Mouse (Mus musculus): Measurements from ENCODE around the gene Sp1. TPM values are rescaled to one million over a fixed set of nuclear protein-coding genes. Genes with fewer than 3 reads are reported as not detected.

Sp1 gene
- polyA plus RNA-seq, 1 experiment = 12.6 TPM

DNA sequence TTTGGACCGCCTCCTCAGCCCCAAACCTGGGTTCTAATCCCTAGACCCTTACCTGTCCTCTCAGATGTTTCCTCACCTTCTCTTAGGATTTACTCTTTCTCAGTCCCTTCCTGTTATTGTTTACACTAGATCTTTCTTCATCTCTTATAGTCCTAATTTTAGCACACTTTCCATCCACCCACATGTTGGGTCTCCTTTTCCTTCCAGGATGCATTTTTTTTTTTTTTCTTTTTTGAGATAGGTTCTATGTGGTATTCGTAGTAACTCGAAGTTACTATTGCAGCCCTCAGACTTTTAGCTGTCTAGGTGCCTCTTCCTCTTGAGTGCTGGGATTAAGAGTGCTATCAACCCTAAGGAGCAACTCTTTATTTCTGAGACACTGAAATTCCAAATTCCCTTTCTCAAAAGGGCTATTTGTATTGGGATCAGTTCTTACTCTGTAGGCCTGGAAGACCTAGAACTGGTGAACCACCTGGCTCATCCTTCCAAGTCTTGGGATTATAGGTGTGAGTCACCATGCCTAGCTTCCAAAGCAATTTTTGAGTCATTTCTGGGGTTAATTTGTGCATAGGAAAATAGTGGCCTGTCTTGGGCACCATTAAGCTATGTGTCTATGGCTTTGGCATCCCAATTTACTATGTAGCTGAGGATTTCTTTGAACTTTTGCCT is 1.1 kb downstream of the Sp1 start:
- TF ChIP-seq CTCF (IDR thresholded peaks at IDR 0.05; ENCODE audit: borderline replicate concordance, insufficient read depth, low read depth, low read length) (no peak), POLR2A (IDR thresholded peaks at IDR 0.05; ENCODE audit: borderline replicate concordance, insufficient read depth, low read length) (no peak)
- no peak overlapping the region; the same call in 1 of the 2 replicates for H3K27ac ChIP-seq (ENCODE audit: insufficient read depth, low read length)
- peak in 1 of 2 experiments; percentile 37 for DNase-seq
- H3K4me1 ChIP-seq (ENCODE audit: control insufficient read depth, insufficient read depth, low read length) = peaks cover 17% of the 10 kb centered on the region
- no peaks in the 10 kb centered on the region for H3K27me3 ChIP-seq (ENCODE audit: control insufficient read depth, insufficient read depth, low read length)
- peak overlapping the region; percentile 67 for H3K4me3 ChIP-seq (replicated peaks; ENCODE audit: insufficient read depth, low read depth, low read length)
- 9% methylated on average over 3 of the region's 3 CpGs for WGBS

DNA sequence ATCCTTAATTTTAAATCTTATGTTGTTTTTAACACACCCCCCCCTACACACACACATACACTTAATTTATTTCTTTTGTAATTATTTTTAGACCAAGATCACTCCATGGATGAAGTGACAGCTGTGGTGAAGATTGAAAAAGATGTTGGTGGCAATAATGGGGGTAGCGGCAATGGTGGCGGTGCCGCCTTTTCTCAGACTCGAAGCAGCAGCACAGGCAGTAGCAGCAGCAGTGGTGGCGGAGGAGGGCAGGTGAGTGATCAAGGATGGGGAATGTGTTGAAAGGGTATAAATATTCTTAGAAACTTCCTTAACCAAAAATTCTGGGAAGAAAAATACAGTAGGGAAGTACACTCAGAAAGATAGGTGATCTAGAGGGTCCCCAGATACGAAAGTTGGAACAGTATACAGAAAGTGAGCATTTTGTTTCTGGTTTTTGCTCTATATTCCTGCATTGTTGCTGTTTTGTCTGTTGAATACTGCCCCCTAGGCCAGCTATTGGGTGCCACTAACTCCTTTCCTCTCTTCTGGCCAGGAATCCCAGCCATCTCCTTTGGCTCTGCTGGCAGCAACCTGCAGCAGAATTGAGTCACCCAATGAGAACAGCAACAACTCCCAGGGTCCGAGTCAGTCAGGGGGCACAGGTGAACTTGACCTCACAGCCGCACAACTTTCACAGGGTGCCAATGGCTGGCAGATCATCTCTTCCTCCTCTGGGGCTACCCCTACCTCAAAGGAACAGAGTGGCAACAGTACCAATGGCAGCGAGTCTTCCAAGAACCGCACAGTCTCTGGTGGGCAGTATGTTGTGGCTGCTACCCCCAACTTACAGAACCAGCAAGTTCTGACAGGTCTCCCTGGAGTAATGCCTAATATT is 2.0 kb downstream of the Sp1 start:
- peaks cover 17% of the 10 kb centered on the region for H3K4me1 ChIP-seq (ENCODE audit: control insufficient read depth, insufficient read depth, low read length)
- no peak for TF ChIP-seq POLR2A (IDR thresholded peaks at IDR 0.05; ENCODE audit: borderline replicate concordance, insufficient read depth, low read length)
- no peak for TF ChIP-seq CTCF (IDR thresholded peaks at IDR 0.05; ENCODE audit: borderline replicate concordance, insufficient read depth, low read depth, low read length)
- WGBS = 86% methylated on average over 10 of the region's 10 CpGs
- H3K27me3 ChIP-seq (ENCODE audit: control insufficient read depth, insufficient read depth, low read length) = no peaks in the 10 kb centered on the region
- DNase-seq = peak in 1 of 2 experiments; percentile 18
- no peak overlapping the region for H3K4me3 ChIP-seq (replicated peaks; ENCODE audit: insufficient read depth, low read depth, low read length)
- no peak overlapping the region for H3K27ac ChIP-seq (ENCODE audit: insufficient read depth, low read length)

DNA sequence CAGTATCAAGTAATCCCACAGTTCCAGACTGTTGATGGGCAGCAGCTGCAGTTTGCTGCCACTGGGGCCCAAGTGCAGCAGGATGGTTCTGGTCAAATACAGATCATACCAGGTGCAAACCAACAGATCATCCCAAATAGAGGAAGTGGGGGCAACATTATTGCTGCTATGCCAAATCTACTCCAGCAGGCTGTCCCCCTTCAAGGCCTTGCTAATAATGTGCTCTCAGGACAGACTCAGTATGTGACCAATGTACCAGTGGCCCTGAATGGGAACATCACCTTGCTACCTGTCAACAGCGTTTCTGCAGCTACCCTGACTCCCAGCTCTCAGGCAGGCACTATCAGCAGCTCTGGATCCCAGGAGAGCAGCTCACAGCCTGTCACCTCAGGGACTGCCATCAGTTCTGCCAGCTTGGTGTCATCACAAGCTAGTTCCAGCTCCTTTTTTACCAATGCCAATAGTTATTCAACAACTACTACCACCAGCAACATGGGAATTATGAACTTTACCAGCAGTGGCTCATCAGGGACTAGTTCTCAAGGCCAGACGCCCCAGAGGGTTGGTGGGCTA is 2.7 kb downstream of the Sp1 start:
- H3K27me3 ChIP-seq (ENCODE audit: control insufficient read depth, insufficient read depth, low read length) = no peaks in the 10 kb centered on the region
- no peak for DNase-seq
- H3K4me1 ChIP-seq (ENCODE audit: control insufficient read depth, insufficient read depth, low read length) = peaks cover 17% of the 10 kb centered on the region
- no peak for TF ChIP-seq CTCF (IDR thresholded peaks at IDR 0.05; ENCODE audit: borderline replicate concordance, insufficient read depth, low read depth, low read length)
- TF ChIP-seq POLR2A (IDR thresholded peaks at IDR 0.05; ENCODE audit: borderline replicate concordance, insufficient read depth, low read length) = no peak
- H3K27ac ChIP-seq (ENCODE audit: insufficient read depth, low read length) = no peak overlapping the region
- 67% methylated on average over 2 of the region's 2 CpGs for whole genome bisulfite sequencing
- no peak overlapping the region for H3K4me3 ChIP-seq (replicated peaks; ENCODE audit: insufficient read depth, low read depth, low read length)

DNA sequence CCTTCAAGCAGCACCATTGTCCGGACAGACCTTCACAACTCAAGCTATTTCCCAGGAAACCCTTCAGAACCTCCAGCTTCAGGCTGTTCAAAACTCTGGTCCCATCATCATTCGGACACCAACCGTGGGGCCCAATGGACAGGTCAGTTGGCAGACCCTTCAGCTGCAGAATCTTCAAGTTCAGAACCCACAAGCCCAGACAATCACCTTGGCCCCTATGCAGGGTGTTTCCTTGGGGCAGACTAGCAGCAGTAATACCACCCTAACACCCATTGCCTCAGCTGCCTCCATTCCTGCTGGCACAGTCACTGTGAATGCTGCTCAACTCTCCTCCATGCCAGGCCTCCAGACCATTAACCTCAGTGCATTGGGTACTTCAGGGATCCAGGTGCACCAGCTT is 3.3 kb downstream of the Sp1 start:
- no peak for DNase-seq
- peaks cover 17% of the 10 kb centered on the region for H3K4me1 ChIP-seq (ENCODE audit: control insufficient read depth, insufficient read depth, low read length)
- TF ChIP-seq POLR2A (IDR thresholded peaks at IDR 0.05; ENCODE audit: borderline replicate concordance, insufficient read depth, low read length) (no peak), CTCF (IDR thresholded peaks at IDR 0.05; ENCODE audit: borderline replicate concordance, insufficient read depth, low read depth, low read length) (no peak)
- H3K27me3 ChIP-seq (ENCODE audit: control insufficient read depth, insufficient read depth, low read length) = no peaks in the 10 kb centered on the region
- H3K4me3 ChIP-seq (replicated peaks; ENCODE audit: insufficient read depth, low read depth, low read length) = no peak overlapping the region
- no peak overlapping the region for H3K27ac ChIP-seq (ENCODE audit: insufficient read depth, low read length)
- 95% methylated on average over 3 of the region's 3 CpGs for WGBS

DNA sequence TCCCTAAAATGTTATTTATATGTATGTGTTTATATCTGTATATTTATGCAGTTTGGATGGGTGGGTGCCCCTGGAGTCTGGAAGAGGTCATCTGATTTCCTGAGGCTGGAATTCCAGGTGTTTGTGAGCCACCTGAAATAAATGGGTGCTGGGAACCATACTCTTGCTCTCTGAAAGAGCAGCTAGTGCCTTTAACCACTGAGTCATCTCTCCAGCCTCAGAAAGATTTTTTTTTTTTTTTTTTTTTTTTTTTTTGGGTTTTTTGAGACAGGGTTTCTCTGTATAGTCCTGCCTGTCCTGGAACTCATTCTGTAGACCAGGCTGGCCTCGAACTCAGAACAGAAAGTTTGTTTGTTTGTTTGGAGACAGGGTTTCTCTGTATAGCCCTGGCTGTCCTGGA is 5.1 kb downstream of the Sp1 start:
- no peaks in the 10 kb centered on the region for H3K27me3 ChIP-seq (ENCODE audit: control insufficient read depth, insufficient read depth, low read length)
- peaks cover 17% of the 10 kb centered on the region for H3K4me1 ChIP-seq (ENCODE audit: control insufficient read depth, insufficient read depth, low read length)
- H3K27ac ChIP-seq (ENCODE audit: insufficient read depth, low read length) = no peak overlapping the region
- TF ChIP-seq CTCF (IDR thresholded peaks at IDR 0.05; ENCODE audit: borderline replicate concordance, insufficient read depth, low read depth, low read length) (no peak), POLR2A (IDR thresholded peaks at IDR 0.05; ENCODE audit: borderline replicate concordance, insufficient read depth, low read length) (no peak)
- H3K4me3 ChIP-seq (replicated peaks; ENCODE audit: insufficient read depth, low read depth, low read length) = no peak overlapping the region
- DNase-seq = no peak
- WGBS = 97% methylated on average over 1 of the region's 1 CpGs

DNA sequence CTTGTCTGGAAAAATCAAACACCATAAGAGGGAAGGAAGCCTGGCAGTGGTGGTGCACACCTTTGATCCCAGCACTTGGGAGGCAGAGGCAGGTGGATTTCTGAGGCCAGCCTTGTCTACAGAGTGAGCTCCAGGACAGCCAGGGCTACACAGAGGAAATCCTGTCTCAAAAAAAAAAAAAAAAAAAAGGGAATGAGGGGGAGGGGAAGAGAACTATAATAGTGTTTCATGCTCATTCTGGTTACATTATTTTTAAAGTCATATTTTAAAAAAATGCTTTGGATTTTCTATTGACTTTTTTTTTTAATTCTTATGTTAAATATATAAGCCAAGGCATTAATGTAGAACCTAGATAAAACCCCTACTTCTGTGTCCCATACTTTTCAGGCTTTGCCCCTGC is 7.7 kb downstream of the Sp1 start:
- DNase-seq = no peak
- Histone ChIP-seq H3K27ac (ENCODE audit: insufficient read depth, low read length) (no peak overlapping the region), H3K4me1 (ENCODE audit: control insufficient read depth, insufficient read depth, low read length) (peaks cover 10% of the 10 kb centered on the region), H3K27me3 (ENCODE audit: control insufficient read depth, insufficient read depth, low read length) (no peaks in the 10 kb centered on the region), H3K4me3 (replicated peaks; ENCODE audit: insufficient read depth, low read depth, low read length) (no peak overlapping the region)
- no peak for TF ChIP-seq POLR2A (IDR thresholded peaks at IDR 0.05; ENCODE audit: borderline replicate concordance, insufficient read depth, low read length)
- TF ChIP-seq CTCF (IDR thresholded peaks at IDR 0.05; ENCODE audit: borderline replicate concordance, insufficient read depth, low read depth, low read length) = no peak

DNA sequence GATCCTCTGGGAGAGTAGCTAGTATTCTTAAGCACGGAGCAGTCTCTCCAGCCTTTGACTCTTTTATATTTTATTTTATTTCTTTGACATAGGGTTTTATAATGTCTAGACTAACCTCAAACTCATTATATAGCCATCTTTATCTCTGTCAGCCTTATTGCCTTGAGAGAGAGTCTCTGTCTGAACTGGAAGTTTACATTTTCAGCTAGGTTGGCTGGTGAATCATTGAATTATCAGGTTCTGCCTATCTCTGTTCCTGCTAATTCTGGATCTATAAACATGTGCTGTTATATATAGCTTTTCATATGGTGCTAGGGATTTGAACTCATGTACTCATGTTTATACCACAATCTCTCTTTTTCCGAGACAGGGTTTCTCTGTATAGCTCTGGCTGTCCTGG is 11.6 kb downstream of the Sp1 start:
- DNase-seq = no peak
- TF ChIP-seq POLR2A (IDR thresholded peaks at IDR 0.05; ENCODE audit: borderline replicate concordance, insufficient read depth, low read length) (no peak), CTCF (IDR thresholded peaks at IDR 0.05; ENCODE audit: borderline replicate concordance, insufficient read depth, low read depth, low read length) (no peak)
- Histone ChIP-seq H3K4me3 (replicated peaks; ENCODE audit: insufficient read depth, low read depth, low read length) (no peak overlapping the region), H3K27me3 (ENCODE audit: control insufficient read depth, insufficient read depth, low read length) (no peaks in the 10 kb centered on the region), H3K27ac (ENCODE audit: insufficient read depth, low read length) (no peak overlapping the region), H3K4me1 (ENCODE audit: control insufficient read depth, insufficient read depth, low read length) (no peaks in the 10 kb centered on the region)
- 82% methylated on average over 2 of the region's 2 CpGs for WGBS
